Mouse (Mus musculus): ENCODE measurements around the gene Ephb1. TPM values are rescaled to one million over a fixed set of nuclear protein-coding genes. Genes with fewer than 3 reads are reported as not detected.

The Ephb1 gene
- polyA plus RNA-seq, 1 experiment from 2014 or later: 5.2 TPM

DNA sequence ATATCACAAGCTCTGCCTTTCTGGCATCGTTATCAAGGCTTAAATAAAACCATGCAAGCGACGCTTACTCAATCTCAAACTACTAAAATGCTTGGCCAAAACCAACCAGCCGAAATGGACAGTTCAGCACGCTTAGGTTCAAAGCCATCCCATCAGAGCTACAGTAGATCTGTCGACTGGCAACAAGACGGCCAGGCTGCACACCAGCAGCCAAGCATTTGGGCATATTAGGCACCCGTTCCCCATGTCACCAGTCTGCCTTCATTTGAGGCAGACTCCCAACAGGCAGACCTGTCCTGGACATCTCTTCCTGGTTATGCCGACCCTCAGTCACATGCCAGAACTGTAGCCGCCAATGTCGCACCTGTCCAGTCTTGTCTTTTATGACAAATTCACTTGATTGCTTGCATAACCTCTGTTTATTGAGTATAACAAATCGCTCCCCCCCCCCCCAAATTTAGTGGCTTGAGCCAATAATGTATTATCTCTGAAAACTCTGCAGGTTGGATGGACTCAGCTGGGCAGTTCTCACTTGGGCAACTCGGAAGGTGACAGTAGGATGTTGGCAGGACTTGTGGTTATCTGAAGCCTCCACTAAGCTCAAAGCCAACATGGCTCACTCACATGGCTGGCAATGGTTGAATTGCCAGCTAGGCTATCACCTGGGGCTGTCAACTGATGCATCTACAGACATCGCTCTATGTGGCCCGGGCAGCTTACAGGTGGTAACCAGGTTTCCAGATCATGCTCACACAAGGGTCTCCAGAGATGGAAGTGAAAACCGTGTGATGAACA, 24.0 kb downstream of the Ephb1 start:
- no peak for ATAC-seq (ENCODE audit: insufficient number of reproducible peaks, insufficient read depth, low FRiP score, low TSS enrichment, low read depth)
- Histone ChIP-seq H3K36me3 (no peaks in the 10 kb centered on the region), H3K4me2 (no peak overlapping the region), H3K4me1 (no peaks in the 10 kb centered on the region), H3K27ac (no peak overlapping the region), H3K4me3 (no peak overlapping the region), H3K27me3 (no peaks in the 10 kb centered on the region), H3K9me3 (no peaks in the 10 kb centered on the region), H3K9ac (no peak overlapping the region)
- WGBS: 93% methylated on average over 16 of the region's 16 CpGs

DNA sequence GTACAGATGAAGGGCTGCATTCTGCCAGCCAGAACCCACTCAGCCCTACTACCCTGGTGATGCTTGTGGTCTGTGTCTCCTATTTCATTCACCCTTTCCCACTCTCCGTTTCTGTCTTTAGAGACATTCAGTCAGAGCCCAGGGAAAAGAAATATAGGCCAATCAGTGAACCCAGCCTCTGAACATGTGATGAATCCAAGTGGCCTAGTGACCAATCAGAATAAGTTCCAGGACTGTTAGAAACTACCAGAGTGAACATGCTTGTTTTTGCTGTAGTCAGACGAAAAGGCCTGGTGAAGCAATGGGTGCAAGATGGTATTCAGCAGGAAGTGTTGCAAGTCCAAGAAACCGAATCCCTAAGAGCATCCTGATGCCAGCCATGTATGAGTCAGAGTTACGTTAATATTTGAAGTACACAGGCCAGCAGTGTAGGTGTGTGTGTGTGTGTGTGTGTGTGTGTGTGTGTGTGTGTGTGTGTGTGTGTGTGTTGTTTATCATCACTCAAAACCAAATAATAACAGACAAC, 26.8 kb downstream of the Ephb1 start:
- no peaks in the 10 kb centered on the region for H3K36me3 ChIP-seq
- no peak overlapping the region for H3K4me2 ChIP-seq
- ATAC-seq (ENCODE audit: insufficient number of reproducible peaks, insufficient read depth, low FRiP score, low TSS enrichment, low read depth): no peak
- H3K4me3 ChIP-seq: no peak overlapping the region
- WGBS: 74% methylated on average over 4 of the region's 4 CpGs
- no peak overlapping the region for H3K9ac ChIP-seq
- H3K27ac ChIP-seq: no peak overlapping the region
- no peaks in the 10 kb centered on the region for H3K27me3 ChIP-seq
- H3K9me3 ChIP-seq: no peaks in the 10 kb centered on the region
- H3K4me1 ChIP-seq: no peaks in the 10 kb centered on the region

DNA sequence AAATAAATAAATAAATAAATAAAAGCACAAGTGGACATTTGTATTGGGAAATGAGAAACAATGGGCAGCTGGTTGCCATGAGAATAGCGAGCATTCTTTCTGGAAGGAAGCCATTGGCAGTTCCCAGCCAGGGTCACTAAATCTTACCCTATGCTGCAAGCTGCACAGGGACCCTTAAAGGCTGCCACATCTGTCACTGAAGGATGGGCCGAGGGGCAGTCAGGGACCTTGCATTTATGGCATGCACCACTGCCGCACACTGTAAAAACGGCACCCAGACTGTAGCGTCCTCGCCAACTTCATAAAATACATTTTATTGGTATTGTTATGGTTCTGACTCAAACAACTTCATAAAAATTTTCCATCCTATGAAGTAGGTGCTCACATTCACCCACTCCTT, 39.1 kb downstream of the Ephb1 start:
- Histone ChIP-seq H3K4me3 (no peak overlapping the region), H3K36me3 (no peaks in the 10 kb centered on the region), H3K9me3 (no peaks in the 10 kb centered on the region), H3K4me1 (no peaks in the 10 kb centered on the region), H3K27me3 (no peaks in the 10 kb centered on the region), H3K9ac (no peak overlapping the region), H3K4me2 (no peak overlapping the region), H3K27ac (no peak overlapping the region)
- ATAC-seq (ENCODE audit: insufficient number of reproducible peaks, insufficient read depth, low FRiP score, low TSS enrichment, low read depth): no peak
- WGBS: 91% methylated on average over 6 of the region's 6 CpGs

DNA sequence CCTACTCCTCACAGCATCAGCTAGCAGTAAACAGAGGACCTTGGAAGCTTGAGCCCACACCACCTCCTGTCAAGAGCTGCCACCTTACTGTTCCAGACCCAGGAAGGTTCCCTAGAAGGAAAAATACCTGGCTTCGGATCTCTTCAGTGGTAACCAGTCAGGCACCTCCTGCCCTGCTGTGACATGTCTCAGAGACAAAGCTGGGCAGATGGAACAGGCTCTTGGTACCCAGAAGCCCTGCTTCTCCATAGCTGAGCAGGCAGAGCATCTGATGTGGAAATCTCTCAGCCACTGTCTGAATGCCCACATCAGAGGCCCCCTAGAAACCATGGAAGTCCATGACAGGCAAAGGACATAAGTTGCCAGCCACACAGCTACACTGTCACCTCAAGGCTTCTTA, 39.7 kb downstream of the Ephb1 start:
- H3K4me1 ChIP-seq: no peaks in the 10 kb centered on the region
- no peaks in the 10 kb centered on the region for H3K36me3 ChIP-seq
- H3K9ac ChIP-seq: no peak overlapping the region
- H3K9me3 ChIP-seq: no peaks in the 10 kb centered on the region
- 86% methylated on average over 1 of the region's 1 CpGs for WGBS
- no peak for ATAC-seq (ENCODE audit: insufficient number of reproducible peaks, insufficient read depth, low FRiP score, low TSS enrichment, low read depth)
- no peak overlapping the region for H3K27ac ChIP-seq
- no peaks in the 10 kb centered on the region for H3K27me3 ChIP-seq
- no peak overlapping the region for H3K4me2 ChIP-seq
- H3K4me3 ChIP-seq: no peak overlapping the region

DNA sequence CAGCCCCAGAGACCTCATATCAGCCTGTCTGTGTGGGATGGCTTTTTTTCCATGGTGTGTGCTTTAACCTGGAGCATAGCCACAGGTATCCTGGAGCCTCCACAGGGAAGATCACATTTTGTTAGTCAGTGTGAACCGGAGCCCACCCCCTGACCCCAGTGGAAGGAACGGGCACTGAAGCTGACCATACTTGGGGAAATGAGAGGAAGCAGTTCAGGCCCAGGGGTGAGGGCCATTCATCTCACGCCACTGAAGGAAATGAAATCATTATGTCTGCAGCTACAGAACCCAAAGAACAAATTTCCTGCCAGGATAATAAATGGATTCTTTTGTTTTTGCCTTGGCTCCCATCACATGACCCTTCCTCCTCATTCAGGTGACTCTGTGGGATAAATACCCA, 44.1 kb downstream of the Ephb1 start:
- H3K27ac ChIP-seq: no peak overlapping the region
- 23% methylated on average over 3 of the region's 3 CpGs for WGBS

DNA sequence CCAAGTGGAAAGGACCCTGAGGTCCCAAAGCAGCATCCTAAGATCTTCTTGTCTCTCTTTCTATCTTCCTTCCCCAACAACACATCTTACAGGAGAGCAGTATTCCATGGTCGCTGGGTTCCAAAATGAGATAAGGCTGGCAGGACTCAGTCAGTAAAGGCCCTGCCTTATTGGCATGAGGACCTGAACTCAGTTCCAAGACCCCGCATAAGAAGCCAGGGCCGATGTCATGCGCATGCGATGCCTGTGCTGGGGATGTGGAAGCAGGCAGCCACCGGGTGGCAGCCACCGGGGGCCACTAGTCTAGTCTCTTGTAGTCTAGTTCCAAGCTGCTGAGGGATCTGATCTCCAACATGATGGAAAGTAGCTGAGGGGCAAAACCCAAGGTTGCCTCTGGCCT, 45.2 kb downstream of the Ephb1 start:
- Histone ChIP-seq H3K9ac (no peak overlapping the region), H3K4me3 (no peak overlapping the region), H3K9me3 (no peaks in the 10 kb centered on the region), H3K27me3 (no peaks in the 10 kb centered on the region; the same call in 1 of the 2 replicates), H3K27ac (no peak overlapping the region), H3K4me2 (no peak overlapping the region), H3K36me3 (no peaks in the 10 kb centered on the region), H3K4me1 (peaks cover 5% of the 10 kb centered on the region; the same call in 1 of the 2 replicates)
- WGBS: 88% methylated on average over 7 of the region's 7 CpGs
- ATAC-seq (ENCODE audit: insufficient number of reproducible peaks, insufficient read depth, low FRiP score, low TSS enrichment, low read depth): no peak

More for the DNA sequence above, 44.1 kb downstream of the Ephb1 start:
- Histone ChIP-seq H3K4me1 (peaks cover 5% of the 10 kb centered on the region; the same call in 1 of the 2 replicates), H3K27me3 (no peaks in the 10 kb centered on the region; the same call in 1 of the 2 replicates), H3K36me3 (no peaks in the 10 kb centered on the region), H3K4me3 (no peak overlapping the region), H3K4me2 (no peak overlapping the region), H3K9me3 (no peaks in the 10 kb centered on the region), H3K9ac (no peak overlapping the region)
- no peak for ATAC-seq (ENCODE audit: insufficient number of reproducible peaks, insufficient read depth, low FRiP score, low TSS enrichment, low read depth)

DNA sequence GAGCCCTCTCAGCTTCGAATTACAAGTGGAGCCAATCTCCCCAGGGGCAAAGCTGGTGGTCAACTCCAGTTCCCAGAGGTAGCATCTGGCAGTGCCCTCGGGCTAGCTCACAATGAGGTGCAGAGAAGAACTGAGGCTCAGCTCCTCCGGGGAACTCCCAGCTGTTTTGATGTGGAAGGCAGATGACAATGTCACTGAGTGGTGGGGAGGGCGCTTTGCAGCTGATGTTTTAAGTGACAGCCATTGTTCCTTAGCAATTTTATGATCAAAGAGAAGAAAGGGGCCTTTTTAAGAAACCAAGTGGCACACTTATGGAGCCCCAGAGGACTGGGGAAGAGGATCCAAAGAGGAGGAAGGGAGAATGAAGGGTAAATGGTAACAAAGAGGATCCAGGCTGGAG, 46.8 kb downstream of the Ephb1 start:
- Histone ChIP-seq H3K27me3 (no peaks in the 10 kb centered on the region; the same call in 1 of the 2 replicates), H3K4me3 (no peak overlapping the region), H3K4me1 (peaks cover 5% of the 10 kb centered on the region; the same call in 1 of the 2 replicates), H3K27ac (no peak overlapping the region), H3K9me3 (no peaks in the 10 kb centered on the region), H3K36me3 (no peaks in the 10 kb centered on the region), H3K9ac (no peak overlapping the region), H3K4me2 (no peak overlapping the region)
- WGBS: 24% methylated on average over 4 of the region's 4 CpGs
- no peak for ATAC-seq (ENCODE audit: insufficient number of reproducible peaks, insufficient read depth, low FRiP score, low TSS enrichment, low read depth)

DNA sequence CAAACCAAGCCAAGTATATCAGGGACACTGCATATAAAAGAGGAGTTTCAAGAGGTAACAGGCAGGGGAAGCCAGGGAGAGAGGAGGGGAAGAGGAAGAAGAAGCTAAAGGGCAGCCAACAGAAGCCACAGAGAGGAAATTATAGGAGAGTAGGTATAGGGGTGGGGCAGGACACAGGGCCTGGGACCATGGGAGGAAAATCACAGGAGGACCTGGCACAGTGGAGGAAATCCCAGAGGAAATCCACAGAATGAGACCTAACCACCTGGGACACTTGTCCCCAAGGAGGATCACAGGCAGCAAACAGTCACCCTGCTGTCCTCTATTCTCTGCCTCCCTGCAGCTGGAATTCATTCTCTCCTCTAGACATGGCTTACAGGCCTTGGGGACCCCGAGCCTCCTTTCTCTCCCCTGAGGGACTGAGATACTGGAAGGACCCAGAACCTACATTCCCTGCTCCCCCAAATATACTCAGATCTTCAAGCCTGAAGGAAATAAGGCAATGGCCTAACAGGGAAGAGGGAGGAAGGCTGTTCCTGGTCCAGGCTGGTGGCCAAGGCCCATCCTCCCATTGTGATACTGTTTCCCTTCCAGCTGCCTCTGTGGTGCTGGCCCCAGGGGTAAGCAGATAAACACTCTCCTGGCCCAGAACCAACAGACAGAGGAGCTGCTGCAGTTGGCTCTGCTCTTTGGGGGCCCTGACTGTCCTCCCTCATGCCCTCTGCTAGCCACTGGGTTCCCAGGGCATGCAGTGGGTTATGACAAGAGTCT, 47.7 kb downstream of the Ephb1 start:
- Histone ChIP-seq H3K9ac (no peak overlapping the region), H3K9me3 (no peaks in the 10 kb centered on the region), H3K4me3 (no peak overlapping the region), H3K27me3 (no peaks in the 10 kb centered on the region; the same call in 1 of the 2 replicates), H3K27ac (no peak overlapping the region), H3K4me2 (no peak overlapping the region), H3K36me3 (no peaks in the 10 kb centered on the region), H3K4me1 (peaks cover 5% of the 10 kb centered on the region; the same call in 1 of the 2 replicates)
- WGBS: 64% methylated on average over 1 of the region's 1 CpGs
- ATAC-seq (ENCODE audit: insufficient number of reproducible peaks, insufficient read depth, low FRiP score, low TSS enrichment, low read depth): no peak

DNA sequence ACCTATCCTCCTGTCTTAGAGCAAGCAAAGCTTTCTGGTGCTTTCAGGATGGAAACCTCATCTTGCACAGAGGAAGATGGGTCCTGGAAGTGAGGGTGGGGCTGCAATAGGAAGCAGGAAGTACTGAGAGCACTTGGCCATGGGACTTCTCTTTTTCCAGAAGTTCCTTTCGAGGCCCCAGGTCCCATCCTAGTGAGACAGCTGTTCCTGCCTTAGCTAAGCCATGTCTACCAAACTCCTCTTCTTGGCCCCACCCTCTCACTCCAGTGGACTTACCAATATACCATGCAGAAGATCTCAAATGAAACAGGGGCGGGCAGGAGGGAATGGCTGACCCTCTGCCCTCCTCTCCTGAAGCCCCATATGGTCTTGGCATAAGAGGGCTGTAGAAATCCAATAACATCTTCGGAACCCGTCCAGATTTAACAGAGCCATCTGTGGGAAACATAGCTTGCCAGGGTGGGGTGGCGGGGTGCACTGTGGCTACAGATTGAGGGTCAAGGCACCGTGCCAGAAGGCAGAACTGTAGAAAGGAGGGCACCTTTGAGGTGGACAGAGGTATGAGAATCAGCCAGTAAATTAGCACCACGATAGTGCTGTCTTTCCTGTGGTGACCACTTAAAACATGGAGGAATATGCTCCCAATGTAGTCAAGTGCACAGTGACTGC, 48.9 kb downstream of the Ephb1 start:
- Histone ChIP-seq H3K4me3 (no peak overlapping the region), H3K9me3 (no peaks in the 10 kb centered on the region), H3K9ac (no peak overlapping the region), H3K4me1 (peaks cover 5% of the 10 kb centered on the region; the same call in 1 of the 2 replicates), H3K27ac (no peak overlapping the region), H3K4me2 (no peak overlapping the region), H3K27me3 (no peaks in the 10 kb centered on the region; the same call in 1 of the 2 replicates), H3K36me3 (no peaks in the 10 kb centered on the region)
- no peak for ATAC-seq (ENCODE audit: insufficient number of reproducible peaks, insufficient read depth, low FRiP score, low TSS enrichment, low read depth)
- WGBS: 85% methylated on average over 7 of the region's 7 CpGs

DNA sequence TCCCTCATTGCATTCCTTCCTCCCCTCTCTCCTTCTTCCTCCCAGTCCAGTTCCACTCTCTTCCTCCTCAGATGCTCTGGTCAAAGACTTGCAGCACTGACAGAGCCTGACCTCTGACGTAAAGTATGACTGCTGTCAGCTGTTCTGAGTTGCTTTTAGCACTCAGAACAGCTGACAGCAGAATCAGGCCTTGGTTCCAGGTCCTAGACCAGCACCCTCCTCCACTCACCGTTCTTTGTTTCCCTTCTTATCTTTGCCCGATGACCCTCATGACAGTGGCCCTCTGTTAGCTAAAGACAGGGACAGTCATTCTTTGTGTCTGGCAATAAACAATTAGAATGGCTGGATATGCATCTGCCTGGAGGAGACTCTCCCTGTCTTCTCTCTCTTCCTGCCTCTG, 49.7 kb downstream of the Ephb1 start:
- Histone ChIP-seq H3K9ac (no peak overlapping the region), H3K9me3 (no peaks in the 10 kb centered on the region), H3K4me1 (peaks cover 5% of the 10 kb centered on the region; the same call in 1 of the 2 replicates), H3K36me3 (no peaks in the 10 kb centered on the region), H3K4me2 (no peak overlapping the region), H3K27ac (no peak overlapping the region), H3K4me3 (no peak overlapping the region), H3K27me3 (no peaks in the 10 kb centered on the region; the same call in 1 of the 2 replicates)
- 22% methylated on average over 3 of the region's 3 CpGs for WGBS
- ATAC-seq (ENCODE audit: insufficient number of reproducible peaks, insufficient read depth, low FRiP score, low TSS enrichment, low read depth): no peak

DNA sequence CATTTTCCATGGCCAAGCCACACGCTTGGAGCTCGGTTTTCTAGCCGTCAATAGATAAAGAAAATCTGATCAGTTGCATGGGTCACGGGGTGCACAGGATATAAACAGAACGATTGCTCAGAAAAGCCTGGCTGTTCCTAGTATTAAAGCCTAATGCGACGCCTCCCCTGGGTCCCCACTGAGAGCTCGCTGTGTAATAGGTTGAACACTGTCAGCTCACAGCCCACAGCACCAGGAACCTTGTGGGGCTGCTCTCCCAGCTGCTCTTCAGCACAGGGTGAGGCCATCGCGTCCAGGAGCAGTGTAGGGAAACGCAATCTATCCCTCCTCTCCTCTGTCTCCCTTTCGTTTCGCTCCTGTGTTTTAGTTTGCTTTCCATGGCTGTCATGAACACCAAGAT, 50.6 kb downstream of the Ephb1 start:
- Histone ChIP-seq H3K4me2 (no peak overlapping the region), H3K4me3 (no peak overlapping the region), H3K27me3 (no peaks in the 10 kb centered on the region; the same call in 1 of the 2 replicates), H3K4me1 (peaks cover 5% of the 10 kb centered on the region; the same call in 1 of the 2 replicates), H3K27ac (no peak overlapping the region), H3K36me3 (no peaks in the 10 kb centered on the region), H3K9me3 (no peaks in the 10 kb centered on the region), H3K9ac (no peak overlapping the region)
- whole genome bisulfite sequencing: 51% methylated on average over 13 of the region's 13 CpGs
- ATAC-seq (ENCODE audit: insufficient number of reproducible peaks, insufficient read depth, low FRiP score, low TSS enrichment, low read depth): 0 out of 2 replicates have a peak, but pooled peaks have one; percentile 48

All from embryonic facial prominence, embryonic 13.5 days (tissue).